In genomic region chr7:44824872-44825271, GRCm38 (mm10) we compare ENCODE assay signal across 8 mouse cellular contexts. TPM values are rescaled to one million over a fixed set of nuclear protein-coding genes. Genes with fewer than 3 reads are reported as not detected.
A peak's percentile ranks its signal among the peaks of the same experiment; 100 is the strongest.
DNase-seq lines count a peak whose midpoint lies in the region; ATAC-seq and TF ChIP-seq lines count a peak whose summit lies in the region.

No protein-coding gene starts in this region.

- no peak overlapping the region for H3K27ac ChIP-seq in heart, embryonic 12.5 days (ENCODE audit: poor library complexity, severe bottlenecking)
- H3K27ac ChIP-seq in forebrain, embryonic 11.5 days (ENCODE audit: low read depth, low read length) = no peak overlapping the region
- no peak overlapping the region for H3K27ac ChIP-seq in hindbrain, embryonic 13.5 days
- no peak overlapping the region for H3K27ac ChIP-seq in midbrain, embryonic 10.5 days (replicated peaks)
- no peak overlapping the region for H3K27ac ChIP-seq in small intestine, adult 2 months (ENCODE audit: insufficient read depth, low read depth, low read length)

- H3K36me3 ChIP-seq in heart, embryonic 12.5 days = peaks cover 22% of the 10 kb centered on the region
- H3K36me3 ChIP-seq in forebrain, embryonic 11.5 days (ENCODE audit: control insufficient read depth, insufficient read depth, low read length) = peaks cover 11% of the 10 kb centered on the region
- H3K36me3 ChIP-seq in hindbrain, embryonic 13.5 days = peaks cover 22% of the 10 kb centered on the region
- peaks cover 70% of the 10 kb centered on the region for H3K36me3 ChIP-seq in midbrain, embryonic 10.5 days
- peaks cover 19% of the 10 kb centered on the region for H3K36me3 ChIP-seq in small intestine, adult 2 months (ENCODE audit: control insufficient read depth, insufficient read depth, low read length)

- no peak for TF ChIP-seq POLR2A in small intestine, adult 2 months (IDR thresholded peaks at IDR 0.05; ENCODE audit: low read depth, low read length)

- WGBS in heart, embryonic 12.5 days = 24% methylated on average over 3 of the region's 3 CpGs
- 35% methylated on average over 3 of the region's 3 CpGs for WGBS in forebrain, embryonic 11.5 days
- WGBS in hindbrain, embryonic 13.5 days = 28% methylated on average over 3 of the region's 3 CpGs
- 40% methylated on average over 3 of the region's 3 CpGs for WGBS in midbrain, embryonic 10.5 days
- 6% methylated on average over 3 of the region's 3 CpGs for WGBS in small intestine, adult 2 months

- no peak overlapping the region for H3K4me3 ChIP-seq in heart, embryonic 12.5 days
- no peak overlapping the region for H3K4me3 ChIP-seq in forebrain, embryonic 11.5 days (ENCODE audit: low read depth, low read length)
- H3K4me3 ChIP-seq in hindbrain, embryonic 13.5 days = no peak overlapping the region
- no peak overlapping the region for H3K4me3 ChIP-seq in midbrain, embryonic 10.5 days
- no peak overlapping the region for H3K4me3 ChIP-seq in small intestine, adult 2 months (ENCODE audit: low read depth, low read length)

- H3K9me3 ChIP-seq in heart, embryonic 12.5 days (replicated peaks) = no peaks in the 10 kb centered on the region
- no peaks in the 10 kb centered on the region for H3K9me3 ChIP-seq in forebrain, embryonic 11.5 days (ENCODE audit: control insufficient read depth, low read length)
- H3K9me3 ChIP-seq in hindbrain, embryonic 13.5 days = no peaks in the 10 kb centered on the region
- H3K9me3 ChIP-seq in midbrain, embryonic 10.5 days (replicated peaks) = no peaks in the 10 kb centered on the region

- ATAC-seq in heart, embryonic 12.5 days (ENCODE audit: insufficient number of reproducible peaks, low FRiP score) = no peak
- ATAC-seq in forebrain, embryonic 11.5 days (replicated peaks; ENCODE audit: low FRiP score) = no peak
- ATAC-seq in hindbrain, embryonic 13.5 days (ENCODE audit: low FRiP score) = peak; percentile 72; the same call in 1 of the 2 replicates

- H3K9ac ChIP-seq in heart, embryonic 12.5 days = no peak overlapping the region
- no peak overlapping the region for H3K9ac ChIP-seq in forebrain, embryonic 11.5 days (ENCODE audit: low read length)
- peak overlapping the region; percentile 29; the same call in 1 of the 2 replicates for H3K9ac ChIP-seq in hindbrain, embryonic 13.5 days

- peak; percentile 48; the same call in 1 of the 2 replicates for TF ChIP-seq CTCF in small intestine, adult 2 months (IDR thresholded peaks at IDR 0.05; ENCODE audit: extremely low read depth, insufficient read length, insufficient replicate concordance, low read depth, low read length)

- peak; percentile 96 for DNase-seq in heart, adult 11 months
- DNase-seq in c-Kit-positive CD71-positive TER-119-negative erythroid progenitor cells, embryonic 14.5 days (ENCODE audit: low read depth) = peak; percentile 74
- DNase-seq in forebrain, embryonic 11.5 days (ENCODE audit: low spot score) = peak; percentile 84
- peak; percentile 65 to 73 for DNase-seq in layer of hippocampus, postnatal 36 days
- peak; percentile 70 for DNase-seq in midbrain, embryonic 10.5 days (ENCODE audit: low spot score)

- peaks cover 62% of the 10 kb centered on the region for H3K4me1 ChIP-seq in heart, embryonic 12.5 days (replicated peaks)
- H3K4me1 ChIP-seq in forebrain, embryonic 11.5 days (replicated peaks; ENCODE audit: control insufficient read depth, insufficient read depth, low read length) = peaks cover 10% of the 10 kb centered on the region; the same call in 1 of the 2 replicates
- H3K4me1 ChIP-seq in hindbrain, embryonic 13.5 days (replicated peaks) = peaks cover 17% of the 10 kb centered on the region
- H3K4me1 ChIP-seq in midbrain, embryonic 10.5 days = peaks cover 38% of the 10 kb centered on the region
- H3K4me1 ChIP-seq in small intestine, adult 2 months (ENCODE audit: control insufficient read depth, insufficient read depth, insufficient read length, low read length) = peaks cover 7% of the 10 kb centered on the region; the same call in 1 of the 2 replicates

- H3K27me3 ChIP-seq in heart, embryonic 12.5 days (replicated peaks) = no peaks in the 10 kb centered on the region
- H3K27me3 ChIP-seq in forebrain, embryonic 11.5 days (ENCODE audit: control insufficient read depth, insufficient read depth, low read length) = no peaks in the 10 kb centered on the region
- H3K27me3 ChIP-seq in hindbrain, embryonic 13.5 days = no peaks in the 10 kb centered on the region
- H3K27me3 ChIP-seq in midbrain, embryonic 10.5 days (ENCODE audit: low read depth, poor library complexity, severe bottlenecking) = no peaks in the 10 kb centered on the region
- no peaks in the 10 kb centered on the region for H3K27me3 ChIP-seq in small intestine, adult 2 months (ENCODE audit: control insufficient read depth, insufficient read depth, low read length)

- H3K4me2 ChIP-seq in heart, embryonic 12.5 days = no peak overlapping the region
- no peak overlapping the region for H3K4me2 ChIP-seq in forebrain, embryonic 11.5 days (ENCODE audit: low read depth, low read length, severe bottlenecking)
- no peak overlapping the region for H3K4me2 ChIP-seq in hindbrain, embryonic 13.5 days

RNA-seq across cellular contexts. Expression of gene Atf5, which starts 8.4 kb away (rescaled TPM):
- polyA plus RNA-seq in heart, embryonic 12.5 days (2016; fragmentation: Nextera tagmentation; extraction: Ambion mirVana) = 2.6 and 2.7 TPM in 2 replicates
- 3.2 and 3.4 TPM in 2 replicates for polyA plus RNA-seq in forebrain, embryonic 11.5 days (2014; fragmentation: Nextera tagmentation; extraction: Ambion mirVana)
- polyA plus RNA-seq in hindbrain, embryonic 13.5 days (2015; fragmentation: Nextera tagmentation; extraction: Ambion mirVana) = 3.5 and 4.2 TPM in 2 replicates
- 10 to 100 TPM; 26.3 to 28.9 TPM for total RNA-seq in layer of hippocampus, postnatal 36 days (2021)
- polyA plus RNA-seq in midbrain, embryonic 10.5 days (2016; fragmentation: Nextera tagmentation; extraction: Ambion mirVana) = 4.6 and 4.7 TPM in 2 replicates
- 83.9 and 102 TPM in 2 replicates for polyA plus RNA-seq in small intestine, adult 2 months (2012; rRNA removed)

RNA-seq across cellular contexts. Expression of gene Il4i1, which starts 8.7 kb away (rescaled TPM):
- polyA plus RNA-seq in heart, embryonic 12.5 days (2016; fragmentation: Nextera tagmentation; extraction: Ambion mirVana) = 0.78 and 1.1 TPM in 2 replicates
- 1.1 and 1.4 TPM in 2 replicates for polyA plus RNA-seq in forebrain, embryonic 11.5 days (2014; fragmentation: Nextera tagmentation; extraction: Ambion mirVana)
- 1.6 and 1.7 TPM in 2 replicates for polyA plus RNA-seq in hindbrain, embryonic 13.5 days (2015; fragmentation: Nextera tagmentation; extraction: Ambion mirVana)
- total RNA-seq in layer of hippocampus, postnatal 36 days (2021) = 1 to 10 TPM; 1.1 to 2.5 TPM
- polyA plus RNA-seq in midbrain, embryonic 10.5 days (2016; fragmentation: Nextera tagmentation; extraction: Ambion mirVana) = 1.2 and 1.8 TPM in 2 replicates
- 8.0 and 13.8 TPM in 2 replicates for polyA plus RNA-seq in small intestine, adult 2 months (2012; rRNA removed)

RNA-seq across cellular contexts. Expression of gene Nup62, which starts 9.0 kb away (rescaled TPM):
- 90.9 and 93.3 TPM in 2 replicates for polyA plus RNA-seq in heart, embryonic 12.5 days (2016; fragmentation: Nextera tagmentation; extraction: Ambion mirVana)
- polyA plus RNA-seq in forebrain, embryonic 11.5 days (2014; fragmentation: Nextera tagmentation; extraction: Ambion mirVana) = 73.5 and 86.5 TPM in 2 replicates
- polyA plus RNA-seq in hindbrain, embryonic 13.5 days (2015; fragmentation: Nextera tagmentation; extraction: Ambion mirVana) = 47.6 and 47.9 TPM in 2 replicates
- total RNA-seq in layer of hippocampus, postnatal 36 days (2021) = 10 to 100 TPM; 29.7 to 30.6 TPM
- 154 and 162 TPM in 2 replicates for polyA plus RNA-seq in midbrain, embryonic 10.5 days (2016; fragmentation: Nextera tagmentation; extraction: Ambion mirVana)
- polyA plus RNA-seq in small intestine, adult 2 months (2012; rRNA removed) = 30.9 and 53.3 TPM in 2 replicates

RNA-seq across cellular contexts. Expression of gene Akt1s1, which starts 23.9 kb away (rescaled TPM):
- polyA plus RNA-seq in heart, embryonic 12.5 days (2016; fragmentation: Nextera tagmentation; extraction: Ambion mirVana) = 105 and 108 TPM in 2 replicates
- polyA plus RNA-seq in forebrain, embryonic 11.5 days (2014; fragmentation: Nextera tagmentation; extraction: Ambion mirVana) = 79.9 and 83.0 TPM in 2 replicates
- polyA plus RNA-seq in hindbrain, embryonic 13.5 days (2015; fragmentation: Nextera tagmentation; extraction: Ambion mirVana) = 86.8 and 93.7 TPM in 2 replicates
- total RNA-seq in layer of hippocampus, postnatal 36 days (2021) = 10 to 100 TPM; 78.8 to 80.6 TPM
- 89.5 and 98.1 TPM in 2 replicates for polyA plus RNA-seq in midbrain, embryonic 10.5 days (2016; fragmentation: Nextera tagmentation; extraction: Ambion mirVana)
- 180 and 283 TPM in 2 replicates for polyA plus RNA-seq in small intestine, adult 2 months (2012; rRNA removed)

RNA-seq across cellular contexts. Expression of gene Tbc1d17, which starts 24.0 kb away (rescaled TPM):
- polyA plus RNA-seq in heart, embryonic 12.5 days (2016; fragmentation: Nextera tagmentation; extraction: Ambion mirVana) = 60.0 and 61.2 TPM in 2 replicates
- 67.6 and 69.9 TPM in 2 replicates for polyA plus RNA-seq in forebrain, embryonic 11.5 days (2014; fragmentation: Nextera tagmentation; extraction: Ambion mirVana)
- 108 and 112 TPM in 2 replicates for polyA plus RNA-seq in hindbrain, embryonic 13.5 days (2015; fragmentation: Nextera tagmentation; extraction: Ambion mirVana)
- total RNA-seq in layer of hippocampus, postnatal 36 days (2021) = 10 to 100 TPM; 63.7 to 64.6 TPM
- polyA plus RNA-seq in midbrain, embryonic 10.5 days (2016; fragmentation: Nextera tagmentation; extraction: Ambion mirVana) = 77.8 and 89.4 TPM in 2 replicates
- polyA plus RNA-seq in small intestine, adult 2 months (2012; rRNA removed) = 32.1 and 63.2 TPM in 2 replicates

Comparison
In these comparisons a context has a peak if more than half of its experiments do, and no peak if none do; other contexts are left out.
1. RNA of gene Atf5, which starts 8.4 kb away (polyA plus RNA-seq): 83.9 to 102 TPM in small intestine, adult 2 months; 4.6 to 4.7 TPM in midbrain, embryonic 10.5 days, 3.5 to 4.2 TPM in hindbrain, embryonic 13.5 days, 3.2 to 3.4 TPM in forebrain, embryonic 11.5 days and 2.6 to 2.7 TPM in heart, embryonic 12.5 days; every median in the first group is over 10 times any median in the second.
2. Peak in every context shown above with its lines, with median percentiles within 50 percentile points of each other: DNase-seq.